Mouse (Mus musculus) neural tube, embryonic 15.5 days (tissue): Measurements from ENCODE around the gene Nbeal1. TPM values are rescaled to one million over a fixed set of nuclear protein-coding genes. Genes with fewer than 3 reads are reported as not detected.
A peak's percentile ranks its signal among the peaks of the same experiment; 100 is the strongest.
"Not testable (repeated sequence)": the region's sequence is repeated elsewhere in the genome, so short reads cannot be mapped to it uniquely, and the experiment has no call there.

Source experiments
- ATAC-seq: fragments of 200-750 bp; cut with Nextera tagmentation; 2 replicates; pipeline ENCODE4 v1.8.0; 2017; ENCODE audit warnings: mild to moderate bottlenecking, moderate TSS enrichment, moderate library complexity; ENCODE audit not compliant: low FRiP score
- H3K27ac ChIP-seq: fragments of 300-500 bp; sonication (generic); replicated peaks from 2 replicates; pipeline ENCODE4 v1.5.1; 2015; ENCODE audit warnings: mild to moderate bottlenecking, inconsistent platforms
- H3K27me3 ChIP-seq: fragments of 300-500 bp; sonication (generic); replicated peaks from 2 replicates; pipeline ENCODE4 v1.6.1; 2015; ENCODE audit warnings: inconsistent platforms
- H3K36me3 ChIP-seq: fragments of 300-500 bp; sonication (generic); 2 replicates; pipeline ENCODE4 v1.6.1; 2015; ENCODE audit warnings: inconsistent platforms
- H3K4me1 ChIP-seq: fragments of 300-500 bp; sonication (generic); 2 replicates; pipeline ENCODE4 v1.6.1; 2015; ENCODE audit warnings: inconsistent platforms
- H3K4me2 ChIP-seq: fragments of 300-500 bp; sonication (generic); 2 replicates; pipeline ENCODE4 v1.6.1; 2015; ENCODE audit warnings: inconsistent platforms, mild to moderate bottlenecking, moderate library complexity
- H3K4me3 ChIP-seq: fragments of 300-500 bp; sonication (generic); replicated peaks from 2 replicates; pipeline ENCODE4 v1.5.1; 2015; ENCODE audit warnings: mild to moderate bottlenecking, inconsistent platforms
- H3K9ac ChIP-seq: fragments of 300-500 bp; sonication (generic); replicated peaks from 2 replicates; pipeline ENCODE4 v1.6.1; 2015; ENCODE audit warnings: mild to moderate bottlenecking, inconsistent platforms
- H3K9me3 ChIP-seq: fragments of 300-500 bp; sonication (generic); replicated peaks from 2 replicates; pipeline ENCODE4 v1.6.1; 2016; ENCODE audit warnings: inconsistent platforms
- WGBS: fragments of 180-500 bp; shearing (Covaris S2); methylation state at CpG from one replicate; pipeline ENCODE4 v1.1.7; 2015; ENCODE audit warnings: mixed read lengths; 5-methylcytosine and 5-hydroxymethylcytosine counted together
- polyA plus RNA-seq: library from polyadenylated mRNA; unstranded; fragments of >200 nt; fragmentation: Nextera tagmentation; extraction: Ambion mirVana; gene quantifications from 2 replicates; pipeline ENCODE4 v1.2.1, GENCODE M21; 2015

Gene Nbeal1
- polyA plus RNA-seq = 6.3 TPM in 2 replicates

- under 1% methylated on average over 67 of the region's 74 CpGs for WGBS
- H3K4me3 ChIP-seq = peak within 1 kb of the TSS; percentile 98
- H3K4me2 ChIP-seq = peak within 1 kb of the TSS; percentile 63
- no peaks in the 10 kb centered on the region for H3K9me3 ChIP-seq
- peak; percentile 98 for ATAC-seq
- no peaks in the 10 kb centered on the region for H3K27me3 ChIP-seq
- peak within 1 kb of the TSS; percentile 96 for H3K9ac ChIP-seq
- no peaks in the 10 kb centered on the region for H3K36me3 ChIP-seq
- H3K4me1 ChIP-seq = peaks cover 13% of the 10 kb centered on the region
- peak within 1 kb of the TSS; percentile 96 for H3K27ac ChIP-seq
These were observed at the start of gene Nbeal1 for GRCm38 (mm10) chr1:60179932-60180783. Nbeal1 (plus strand) TSS chr1:60180599.

GRCm38 (mm10) chr1:60137346-60137745 is 43.1 kb upstream of the Nbeal1 start:
- H3K9ac ChIP-seq = no peak overlapping the region
- no peaks in the 10 kb centered on the region for H3K9me3 ChIP-seq
- no peaks in the 10 kb centered on the region for H3K27me3 ChIP-seq
- no peak for ATAC-seq
- H3K4me2 ChIP-seq = no peak overlapping the region
- H3K4me3 ChIP-seq = no peak overlapping the region
- H3K4me1 ChIP-seq = no peaks in the 10 kb centered on the region
- no peak overlapping the region for H3K27ac ChIP-seq
- 48% methylated on average over 9 of the region's 9 CpGs for WGBS
- H3K36me3 ChIP-seq = peaks cover 9% of the 10 kb centered on the region

GRCm38 (mm10) chr1:60152700-60153099 is 27.7 kb upstream of the Nbeal1 start:
- H3K9me3 ChIP-seq = no peaks in the 10 kb centered on the region
- H3K27me3 ChIP-seq = no peaks in the 10 kb centered on the region
- H3K4me2 ChIP-seq = no peak overlapping the region
- no peak overlapping the region for H3K27ac ChIP-seq
- H3K36me3 ChIP-seq = peaks cover 6% of the 10 kb centered on the region; the same call in 1 of the 2 replicates
- H3K4me3 ChIP-seq = no peak overlapping the region
- WGBS = 73% methylated on average over 5 of the region's 5 CpGs
- no peak overlapping the region for H3K9ac ChIP-seq
- no peaks in the 10 kb centered on the region for H3K4me1 ChIP-seq
- ATAC-seq = no peak

GRCm38 (mm10) chr1:60156651-60157050 is 23.7 kb upstream of the Nbeal1 start:
- no peak for ATAC-seq

GRCm38 (mm10) chr1:60158411-60158810 is 22.0 kb upstream of the Nbeal1 start:
- no peak for ATAC-seq
- Histone ChIP-seq H3K4me2 (no peak overlapping the region), H3K9ac (no peak overlapping the region), H3K4me3 (no peak overlapping the region), H3K36me3 (no peaks in the 10 kb centered on the region), H3K27me3 (no peaks in the 10 kb centered on the region), H3K4me1 (no peaks in the 10 kb centered on the region), H3K27ac (no peak overlapping the region), H3K9me3 (no peaks in the 10 kb centered on the region)
- WGBS = 79% methylated on average over 3 of the region's 3 CpGs

More at GRCm38 (mm10) chr1:60156651-60157050, 23.7 kb upstream of the Nbeal1 start:
- no peaks in the 10 kb centered on the region for H3K27me3 ChIP-seq
- 85% methylated on average over 7 of the region's 7 CpGs for WGBS
- no peaks in the 10 kb centered on the region for H3K36me3 ChIP-seq
- no peak overlapping the region for H3K4me3 ChIP-seq
- no peak overlapping the region for H3K4me2 ChIP-seq
- H3K9me3 ChIP-seq = no peaks in the 10 kb centered on the region
- no peak overlapping the region for H3K27ac ChIP-seq
- no peak overlapping the region for H3K9ac ChIP-seq
- no peaks in the 10 kb centered on the region for H3K4me1 ChIP-seq

GRCm38 (mm10) chr1:60163676-60164075 is 16.7 kb upstream of the Nbeal1 start:
- Histone ChIP-seq H3K4me3 (no peak overlapping the region), H3K36me3 (no peaks in the 10 kb centered on the region), H3K9ac (no peak overlapping the region), H3K4me1 (no peaks in the 10 kb centered on the region), H3K27me3 (no peaks in the 10 kb centered on the region), H3K4me2 (no peak overlapping the region), H3K9me3 (no peaks in the 10 kb centered on the region), H3K27ac (no peak overlapping the region)
- WGBS = 89% methylated on average over 3 of the region's 3 CpGs
- ATAC-seq = no peak

- no peak for ATAC-seq
- Histone ChIP-seq H3K36me3 (no peaks in the 10 kb centered on the region), H3K9me3 (no peaks in the 10 kb centered on the region), H3K4me1 (no peaks in the 10 kb centered on the region), H3K4me3 (no peak overlapping the region), H3K27ac (no peak overlapping the region), H3K4me2 (no peak overlapping the region), H3K27me3 (no peaks in the 10 kb centered on the region), H3K9ac (no peak overlapping the region)
- WGBS = 90% methylated on average over 2 of the region's 2 CpGs
These were observed 10.8 kb upstream of the Nbeal1 start for GRCm38 (mm10) chr1:60169626-60170025.

- Histone ChIP-seq H3K27ac (no peak overlapping the region), H3K4me1 (no peaks in the 10 kb centered on the region), H3K4me3 (no peak overlapping the region), H3K9ac (no peak overlapping the region), H3K36me3 (no peaks in the 10 kb centered on the region), H3K4me2 (no peak overlapping the region), H3K27me3 (no peaks in the 10 kb centered on the region), H3K9me3 (no peaks in the 10 kb centered on the region)
- WGBS = 78% methylated on average over 2 of the region's 2 CpGs
- ATAC-seq = no peak
These were observed 10.1 kb upstream of the Nbeal1 start for GRCm38 (mm10) chr1:60170251-60170650.

GRCm38 (mm10) chr1:60173119-60173518 is 7.3 kb upstream of the Nbeal1 start:
- Histone ChIP-seq H3K4me1 (no peaks in the 10 kb centered on the region), H3K9me3 (no peaks in the 10 kb centered on the region), H3K4me2 (no peak overlapping the region), H3K27me3 (no peaks in the 10 kb centered on the region), H3K4me3 (no peak overlapping the region), H3K27ac (no peak overlapping the region), H3K9ac (no peak overlapping the region), H3K36me3 (no peaks in the 10 kb centered on the region)
- 88% methylated on average over 3 of the region's 3 CpGs for WGBS
- no peak for ATAC-seq

- ATAC-seq, H3K9ac ChIP-seq: not testable (repeated sequence)
These were observed 2.6 kb upstream of the Nbeal1 start for GRCm38 (mm10) chr1:60177814-60178213.

GRCm38 (mm10) chr1:60179376-60179775 is 1.0 kb upstream of the Nbeal1 start:
- peaks cover 13% of the 10 kb centered on the region for H3K4me1 ChIP-seq
- H3K4me2 ChIP-seq = peak overlapping the region; percentile 63
- H3K4me3 ChIP-seq = peak overlapping the region; percentile 98
- H3K36me3 ChIP-seq = no peaks in the 10 kb centered on the region
- H3K9ac ChIP-seq = 0 out of 2 replicates have a peak overlapping the region, but pooled peaks have one; percentile 30
- 26% methylated on average over 4 of the region's 4 CpGs for WGBS
- H3K27ac ChIP-seq = peak overlapping the region; percentile 56
- ATAC-seq = no peak
- H3K9me3 ChIP-seq = no peaks in the 10 kb centered on the region
- H3K27me3 ChIP-seq = no peaks in the 10 kb centered on the region

More at GRCm38 (mm10) chr1:60177814-60178213, 2.6 kb upstream of the Nbeal1 start:
- not testable (repeated sequence) for H3K27ac ChIP-seq, H3K27me3 ChIP-seq, H3K36me3 ChIP-seq, H3K4me3 ChIP-seq, H3K9me3 ChIP-seq, H3K4me2 ChIP-seq
- H3K4me1 ChIP-seq = peaks cover 13% of the 10 kb centered on the region
- WGBS = 91% methylated on average over 1 of the region's 1 CpGs

GRCm38 (mm10) chr1:60180784-60181221 is 404 bp downstream of the Nbeal1 start:
- peak overlapping the region; percentile 96 for H3K27ac ChIP-seq
- ATAC-seq = no peak; the same call in 1 of the 2 replicates
- H3K4me2 ChIP-seq = peak overlapping the region; percentile 63
- no peaks in the 10 kb centered on the region for H3K27me3 ChIP-seq
- H3K9me3 ChIP-seq = no peaks in the 10 kb centered on the region
- WGBS = under 1% methylated on average over 28 of the region's 30 CpGs
- peaks cover 13% of the 10 kb centered on the region for H3K4me1 ChIP-seq
- no peaks in the 10 kb centered on the region for H3K36me3 ChIP-seq
- peak overlapping the region; percentile 98 for H3K4me3 ChIP-seq
- H3K9ac ChIP-seq = peak overlapping the region; percentile 96
